Mouse (Mus musculus): ENCODE data around the gene Fgfr2. TPM values are rescaled to one million over a fixed set of nuclear protein-coding genes. Genes with fewer than 3 reads are reported as not detected.
"Not testable (repeated sequence)": the region's sequence is repeated elsewhere in the genome, so short reads cannot be mapped to it uniquely, and the experiment has no call there.

The Fgfr2 gene
- polyA plus RNA-seq, 1 experiment from 2014 or later = 99.3 TPM

DNA sequence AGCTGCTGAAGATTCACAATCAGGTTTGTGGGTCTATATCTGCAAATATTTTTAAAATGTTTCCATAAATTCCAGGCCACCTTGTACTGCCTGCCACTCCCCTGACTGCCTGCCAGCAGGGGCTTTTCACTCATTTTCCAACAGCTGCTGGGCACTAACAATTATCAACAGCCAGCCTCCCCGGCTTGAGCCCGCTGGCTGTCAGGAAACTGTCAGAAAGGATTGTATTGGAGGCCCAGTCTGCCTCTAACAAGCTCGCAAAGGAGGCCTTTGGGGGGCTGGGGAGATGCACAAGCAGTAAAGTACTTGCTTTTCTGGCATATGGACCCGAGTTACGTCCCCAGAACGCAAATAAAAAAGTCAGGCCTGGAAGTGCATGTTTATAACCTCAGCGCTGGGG, 664.7 kb downstream of the Fgfr2 start:
- H3K4me1 ChIP-seq = peaks cover 31% of the 10 kb centered on the region
- WGBS = 51% methylated on average over 7 of the region's 7 CpGs
- peaks cover 8% of the 10 kb centered on the region; the same call in 1 of the 2 replicates for H3K27me3 ChIP-seq (ENCODE audit: low read depth, poor library complexity, severe bottlenecking)
- H3K4me3 ChIP-seq = no peak overlapping the region
- peak; percentile 35 for DNase-seq (ENCODE audit: low spot score)
- H3K36me3 ChIP-seq = no peaks in the 10 kb centered on the region
- peak overlapping the region; percentile 79 for H3K27ac ChIP-seq (replicated peaks)
- no peaks in the 10 kb centered on the region for H3K9me3 ChIP-seq (replicated peaks)

DNA sequence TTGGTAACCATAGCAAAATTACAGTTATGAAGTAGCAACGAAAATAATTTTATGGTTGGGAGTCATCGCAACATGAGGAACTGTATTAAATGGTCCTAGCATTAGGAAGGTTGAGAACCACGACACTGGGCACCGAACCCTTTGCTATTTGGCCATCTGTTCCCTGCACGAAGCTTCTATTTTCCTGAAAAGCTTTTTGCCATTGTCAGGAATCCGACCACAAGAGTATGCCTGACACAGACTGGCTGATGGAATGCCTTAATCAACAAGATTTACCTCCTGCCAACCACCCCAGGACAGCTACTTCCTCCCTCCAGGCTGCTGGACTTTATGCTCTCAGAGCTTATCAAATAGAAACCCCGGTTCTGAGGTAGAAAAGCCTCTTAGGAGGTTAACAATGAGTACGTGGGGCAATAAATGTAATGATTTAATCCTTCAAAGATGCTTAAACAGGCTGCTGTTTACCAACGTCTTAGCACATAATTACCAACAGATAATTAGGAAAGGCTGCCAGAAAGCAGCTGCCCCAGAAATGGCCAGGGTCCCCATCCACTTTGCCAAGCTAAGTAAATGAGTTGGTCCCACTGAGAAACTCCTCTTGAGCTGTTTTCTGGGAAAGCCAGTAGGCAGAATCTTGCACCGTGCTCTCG, 668.0 kb downstream of the Fgfr2 start:
- DNase-seq (ENCODE audit: low spot score) = no peak
- Histone ChIP-seq H3K4me1 (peaks cover 31% of the 10 kb centered on the region), H3K36me3 (no peaks in the 10 kb centered on the region), H3K4me3 (no peak overlapping the region), H3K27me3 (ENCODE audit: low read depth, poor library complexity, severe bottlenecking) (peaks cover 8% of the 10 kb centered on the region; the same call in 1 of the 2 replicates), H3K27ac (replicated peaks) (no peak overlapping the region), H3K9me3 (replicated peaks) (no peaks in the 10 kb centered on the region)
- WGBS = 41% methylated on average over 11 of the region's 11 CpGs

DNA sequence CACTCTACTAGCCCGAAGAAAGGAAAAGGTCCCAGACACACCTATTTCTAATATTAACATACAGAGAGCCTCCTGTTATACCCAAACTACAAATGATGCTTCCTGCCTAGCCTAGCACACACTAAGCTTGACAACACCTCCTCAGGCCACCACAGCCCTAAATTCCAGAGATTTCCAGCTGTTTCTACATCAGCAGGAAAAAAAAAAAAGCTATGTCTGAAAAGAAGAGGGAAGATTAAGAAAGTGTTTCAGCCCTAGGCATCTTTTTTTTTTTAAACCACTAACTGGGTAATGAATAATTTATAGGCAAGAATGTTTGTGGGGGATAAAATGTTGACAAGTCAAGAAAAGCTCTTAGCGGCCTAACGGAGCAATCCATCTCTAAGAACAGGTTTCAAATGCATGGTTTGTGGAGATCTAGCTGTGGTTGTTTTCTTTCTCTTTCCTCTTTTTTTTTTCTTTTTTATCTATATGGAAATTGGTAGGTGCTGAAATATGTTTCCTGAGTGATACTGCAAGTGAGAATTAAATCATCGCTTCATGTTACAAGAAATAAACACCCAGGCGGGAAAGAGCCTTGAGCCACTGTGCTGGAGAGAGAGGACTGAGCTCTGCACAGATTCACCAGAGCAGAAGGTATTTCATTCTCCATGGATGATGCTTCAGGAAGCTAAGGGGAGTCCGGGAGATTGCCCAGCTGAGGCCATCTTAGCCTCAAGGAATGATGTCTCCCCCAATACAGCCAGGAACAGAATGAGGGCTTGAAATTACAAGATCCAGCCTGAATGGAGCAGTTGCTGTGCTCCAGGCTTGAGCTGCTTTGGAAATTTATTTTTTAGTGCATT, 673.0 kb downstream of the Fgfr2 start:
- DNase-seq (ENCODE audit: low spot score) = no peak
- WGBS = 92% methylated on average over 6 of the region's 6 CpGs
- Histone ChIP-seq H3K27ac (replicated peaks) (no peak overlapping the region), H3K27me3 (ENCODE audit: low read depth, poor library complexity, severe bottlenecking) (no peaks in the 10 kb centered on the region; the same call in 1 of the 2 replicates), H3K36me3 (no peaks in the 10 kb centered on the region), H3K4me1 (peaks cover 4% of the 10 kb centered on the region), H3K9me3 (replicated peaks) (no peaks in the 10 kb centered on the region), H3K4me3 (no peak overlapping the region)

DNA sequence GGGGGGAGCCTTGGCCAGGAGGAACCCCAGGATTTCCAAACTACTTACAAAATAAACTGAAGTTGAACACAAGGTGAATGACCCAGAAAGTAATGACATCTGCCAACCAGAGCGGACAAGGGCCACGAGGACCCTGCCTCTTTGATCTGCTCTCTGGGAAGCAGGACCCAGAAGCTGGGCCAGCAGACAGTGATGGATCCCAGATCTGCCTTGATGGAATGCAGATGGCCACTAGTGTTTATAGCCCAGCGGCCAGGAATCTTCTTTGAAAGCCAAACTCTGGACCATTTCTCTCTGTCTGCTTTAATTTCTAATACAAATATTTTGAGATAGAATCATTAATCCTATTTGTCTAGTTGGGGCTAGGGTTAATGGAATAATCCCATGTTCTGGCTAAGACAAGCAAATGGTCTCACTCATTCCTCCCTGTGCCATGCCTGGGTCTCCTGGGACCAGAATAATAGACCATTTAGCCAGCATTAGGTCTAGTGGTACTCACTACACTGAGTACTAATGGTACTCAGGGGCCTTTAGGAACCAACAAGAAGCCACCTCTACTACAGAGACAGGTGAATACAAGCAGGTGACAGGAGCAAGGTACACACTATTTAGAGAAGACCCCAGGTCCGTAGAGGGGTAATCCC, 674.5 kb downstream of the Fgfr2 start:
- H3K27me3 ChIP-seq (ENCODE audit: low read depth, poor library complexity, severe bottlenecking) = no peaks in the 10 kb centered on the region; the same call in 1 of the 2 replicates
- no peak for DNase-seq (ENCODE audit: low spot score)
- WGBS = 90% methylated on average over 4 of the region's 4 CpGs
- no peak overlapping the region for H3K27ac ChIP-seq (replicated peaks)
- H3K9me3 ChIP-seq (replicated peaks) = no peaks in the 10 kb centered on the region
- H3K4me1 ChIP-seq = peaks cover 2% of the 10 kb centered on the region; the same call in 1 of the 2 replicates
- no peaks in the 10 kb centered on the region for H3K36me3 ChIP-seq
- H3K4me3 ChIP-seq = no peak overlapping the region

DNA sequence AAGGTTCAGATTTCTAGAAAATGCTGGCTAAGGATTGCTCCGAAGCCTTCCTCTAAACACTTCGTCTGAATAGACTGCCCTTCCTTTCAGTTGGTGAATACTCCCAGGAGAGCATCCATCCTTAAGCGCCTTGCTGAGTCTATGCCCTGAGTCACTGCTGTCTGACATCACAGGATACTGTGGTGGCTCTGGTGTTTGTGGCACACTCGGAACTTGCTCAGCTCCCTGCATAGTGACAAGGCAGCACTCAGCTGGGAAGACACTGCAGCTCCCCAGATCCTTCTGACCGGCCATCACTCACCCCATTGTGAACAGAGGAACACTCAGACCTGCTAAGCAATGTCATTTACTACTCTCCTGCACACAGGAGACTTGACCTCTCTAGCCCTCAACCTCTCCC, 675.6 kb downstream of the Fgfr2 start:
- Histone ChIP-seq H3K27me3 (ENCODE audit: low read depth, poor library complexity, severe bottlenecking) (no peaks in the 10 kb centered on the region; the same call in 1 of the 2 replicates), H3K9me3 (replicated peaks) (no peaks in the 10 kb centered on the region), H3K4me1 (peaks cover 2% of the 10 kb centered on the region; the same call in 1 of the 2 replicates), H3K27ac (replicated peaks) (no peak overlapping the region), H3K4me3 (no peak overlapping the region), H3K36me3 (no peaks in the 10 kb centered on the region)
- 89% methylated on average over 5 of the region's 5 CpGs for WGBS
- no peak for DNase-seq (ENCODE audit: low spot score)

DNA sequence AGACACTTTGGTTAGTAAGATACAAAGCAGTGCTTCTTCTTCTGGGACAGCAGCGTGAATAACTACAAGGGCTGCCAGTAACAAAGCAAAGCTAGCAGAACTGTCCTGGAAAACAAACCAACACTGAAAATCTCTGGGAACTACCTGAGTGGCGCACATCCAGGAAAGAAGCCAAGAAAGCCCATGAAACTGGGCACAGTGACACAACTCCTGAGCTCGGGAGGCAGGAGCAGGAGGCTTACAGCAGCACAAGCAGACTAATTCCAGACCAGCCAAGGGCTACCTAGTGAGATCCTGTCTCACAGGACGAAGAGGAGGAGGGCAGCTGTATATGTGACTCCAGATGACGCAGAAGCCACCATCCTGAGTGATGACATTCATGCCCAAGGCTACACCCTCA, 676.3 kb downstream of the Fgfr2 start:
- no peak overlapping the region for H3K4me3 ChIP-seq
- no peak overlapping the region for H3K27ac ChIP-seq (replicated peaks)
- H3K9me3 ChIP-seq (replicated peaks) = no peaks in the 10 kb centered on the region
- WGBS = 84% methylated on average over 5 of the region's 5 CpGs
- no peak for DNase-seq (ENCODE audit: low spot score)
- peaks cover 2% of the 10 kb centered on the region; the same call in 1 of the 2 replicates for H3K4me1 ChIP-seq
- no peaks in the 10 kb centered on the region; the same call in 1 of the 2 replicates for H3K27me3 ChIP-seq (ENCODE audit: low read depth, poor library complexity, severe bottlenecking)
- no peaks in the 10 kb centered on the region for H3K36me3 ChIP-seq

DNA sequence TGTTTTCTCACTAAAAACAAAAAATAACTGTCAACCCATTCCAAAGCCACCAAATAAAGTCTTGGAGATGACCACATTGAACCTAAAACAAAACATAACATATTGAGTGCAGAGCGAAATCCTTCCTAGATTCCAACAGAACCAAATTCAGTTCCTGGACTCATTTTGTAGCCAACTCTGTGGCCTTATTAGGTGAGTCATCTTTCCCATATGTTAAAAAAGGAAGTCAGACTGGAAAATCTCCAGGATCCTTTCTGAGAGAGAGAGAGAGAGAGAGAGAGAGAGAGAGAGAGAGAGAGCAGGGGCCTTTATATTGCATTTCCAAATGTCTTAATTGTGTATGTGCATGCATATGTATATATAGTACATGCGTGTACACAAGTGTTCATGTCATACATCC, 678.9 kb downstream of the Fgfr2 start:
- no peaks in the 10 kb centered on the region for H3K27me3 ChIP-seq (ENCODE audit: low read depth, poor library complexity, severe bottlenecking)
- no peak for DNase-seq (ENCODE audit: low spot score)
- 93% methylated on average over 2 of the region's 2 CpGs for WGBS
- H3K9me3 ChIP-seq (replicated peaks) = no peaks in the 10 kb centered on the region
- H3K27ac ChIP-seq (replicated peaks) = no peak overlapping the region
- no peak overlapping the region for H3K4me3 ChIP-seq
- H3K36me3 ChIP-seq = no peaks in the 10 kb centered on the region
- H3K4me1 ChIP-seq = no peaks in the 10 kb centered on the region

DNA sequence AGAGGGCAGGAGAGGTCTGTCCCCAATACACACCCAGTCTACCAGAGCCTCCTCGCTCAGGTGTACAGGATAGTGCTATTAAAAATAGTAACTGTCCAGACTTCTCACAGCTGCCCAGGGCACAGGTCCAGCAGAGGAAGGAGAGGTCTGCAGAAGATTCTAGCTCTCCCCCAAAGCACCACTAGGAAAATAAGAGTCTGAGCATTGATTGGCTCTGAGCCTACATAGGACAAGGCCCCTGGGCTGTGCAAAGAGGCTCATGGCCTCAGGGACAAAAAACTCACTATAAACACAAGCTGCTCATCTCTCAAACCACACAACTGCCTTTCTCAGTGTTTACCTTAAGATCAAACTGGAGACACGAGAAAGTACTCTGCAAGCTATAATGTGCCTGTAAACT, 679.4 kb downstream of the Fgfr2 start:
- H3K4me3 ChIP-seq = no peak overlapping the region
- H3K4me1 ChIP-seq = no peaks in the 10 kb centered on the region
- 79% methylated on average over 2 of the region's 2 CpGs for WGBS
- no peaks in the 10 kb centered on the region for H3K27me3 ChIP-seq (ENCODE audit: low read depth, poor library complexity, severe bottlenecking)
- 0 out of 2 replicates have a peak overlapping the region, but pooled peaks have one; percentile 2 for H3K27ac ChIP-seq (replicated peaks)
- no peak for DNase-seq (ENCODE audit: low spot score)
- H3K9me3 ChIP-seq (replicated peaks) = no peaks in the 10 kb centered on the region
- no peaks in the 10 kb centered on the region for H3K36me3 ChIP-seq

DNA sequence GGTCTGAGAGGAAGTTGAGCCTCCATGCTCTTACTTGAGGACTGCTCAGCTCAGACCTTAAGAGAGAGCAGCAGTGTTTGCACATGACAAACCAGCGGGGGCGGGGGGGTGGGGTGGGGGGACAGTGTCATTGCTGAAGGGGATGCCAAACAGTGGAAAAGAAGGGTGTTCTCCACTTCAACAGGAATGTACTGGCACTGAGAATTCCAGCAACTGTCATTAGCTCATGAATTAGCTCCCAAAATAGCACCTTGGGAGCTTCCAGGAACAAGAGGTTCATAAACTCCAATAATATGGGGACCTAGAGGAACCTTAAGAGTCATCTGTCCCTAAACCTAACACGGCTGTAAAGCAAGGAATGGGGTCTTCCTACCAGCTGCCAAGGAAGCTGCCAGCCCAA, 680.0 kb downstream of the Fgfr2 start:
- H3K36me3 ChIP-seq = no peaks in the 10 kb centered on the region
- H3K27me3 ChIP-seq (ENCODE audit: low read depth, poor library complexity, severe bottlenecking) = no peaks in the 10 kb centered on the region
- H3K9me3 ChIP-seq (replicated peaks) = no peaks in the 10 kb centered on the region
- peaks cover 5% of the 10 kb centered on the region for H3K4me1 ChIP-seq
- 91% methylated on average over 3 of the region's 3 CpGs for WGBS
- H3K27ac ChIP-seq (replicated peaks) = no peak overlapping the region
- no peak overlapping the region for H3K4me3 ChIP-seq
- no peak for DNase-seq (ENCODE audit: low spot score)

DNA sequence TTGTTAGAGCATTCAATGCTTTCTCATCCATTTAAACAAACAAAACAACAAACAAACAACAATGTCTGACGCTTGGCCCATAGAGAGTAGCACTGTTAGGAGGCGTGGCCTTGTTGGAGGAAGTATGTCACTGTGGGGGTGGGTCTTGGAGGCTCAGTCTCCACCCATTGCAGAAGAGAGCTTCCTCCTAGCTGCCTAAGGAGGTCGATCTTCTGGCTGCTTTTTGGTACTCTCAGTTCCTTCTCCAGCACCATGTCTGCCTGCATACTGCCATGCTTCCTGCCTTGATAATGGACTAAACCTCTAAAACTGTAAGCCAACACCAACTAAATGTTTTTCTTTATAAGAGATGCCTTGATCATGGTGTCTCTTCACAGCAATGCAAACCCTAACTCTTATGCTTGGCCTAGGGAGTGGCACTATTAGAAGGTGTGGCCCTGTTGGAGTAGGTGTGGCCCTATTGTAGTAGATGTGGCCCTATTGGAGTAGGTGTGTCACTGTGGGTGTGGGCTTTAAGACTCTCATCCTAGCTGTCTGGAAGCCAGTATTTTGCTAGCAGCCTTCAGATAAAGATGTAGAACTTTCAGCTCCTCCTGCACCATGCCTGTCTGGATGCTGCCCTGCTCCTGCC, 680.9 kb downstream of the Fgfr2 start:
- DNase-seq (ENCODE audit: low spot score); H3K27ac ChIP-seq (replicated peaks); H3K4me3 ChIP-seq; H3K9me3 ChIP-seq (replicated peaks); H3K36me3 ChIP-seq; H3K27me3 ChIP-seq (ENCODE audit: low read depth, poor library complexity, severe bottlenecking): not testable (repeated sequence)
- H3K4me1 ChIP-seq = peaks cover 11% of the 10 kb centered on the region
- 82% methylated on average over 3 of the region's 3 CpGs for WGBS

DNA sequence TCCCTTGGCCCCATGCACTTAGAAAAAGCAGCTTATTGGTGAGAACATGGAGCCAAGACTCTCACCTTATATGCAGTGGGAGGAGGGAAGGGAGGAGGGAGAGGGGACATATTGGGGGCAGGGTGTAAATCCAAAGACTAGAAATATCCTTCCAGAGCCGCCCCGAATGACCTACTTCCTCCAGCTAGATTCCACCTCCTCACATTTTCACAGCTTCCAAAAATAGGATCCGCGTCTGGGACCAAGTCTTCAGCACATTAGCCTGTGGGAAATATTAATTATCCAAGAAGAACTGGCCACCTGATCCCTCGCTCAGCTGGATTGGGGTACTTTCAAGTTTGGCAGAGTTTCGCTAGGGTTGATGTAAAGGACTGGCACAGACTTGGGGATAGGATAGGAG, 683.2 kb downstream of the Fgfr2 start:
- Histone ChIP-seq H3K27ac (replicated peaks) (no peak overlapping the region), H3K36me3 (no peaks in the 10 kb centered on the region), H3K9me3 (replicated peaks) (no peaks in the 10 kb centered on the region), H3K4me1 (peaks cover 11% of the 10 kb centered on the region), H3K4me3 (no peak overlapping the region), H3K27me3 (ENCODE audit: low read depth, poor library complexity, severe bottlenecking) (no peaks in the 10 kb centered on the region)
- 96% methylated on average over 6 of the region's 6 CpGs for WGBS
- DNase-seq (ENCODE audit: low spot score) = no peak

DNA sequence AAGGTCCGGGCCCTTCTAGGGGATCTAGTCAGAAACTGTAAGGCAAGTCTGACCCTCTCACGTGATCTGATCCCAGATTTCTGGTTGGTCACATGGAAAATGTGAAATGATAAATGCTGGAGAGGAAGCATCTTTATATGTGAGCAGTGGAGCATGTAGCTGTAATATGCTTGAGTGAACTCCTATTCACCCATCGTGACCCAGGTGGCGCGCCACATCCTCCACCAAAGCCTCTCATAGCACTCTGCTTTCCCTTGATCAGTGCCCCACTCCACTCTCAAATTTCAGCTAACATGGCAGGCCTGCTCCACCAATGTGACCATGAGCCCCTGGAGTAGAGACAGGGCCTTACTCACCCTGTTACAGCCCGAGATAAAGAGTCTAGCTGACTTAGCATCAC, 685.1 kb downstream of the Fgfr2 start:
- 65% methylated on average over 6 of the region's 6 CpGs for WGBS
- Histone ChIP-seq H3K4me3 (no peak overlapping the region), H3K36me3 (no peaks in the 10 kb centered on the region), H3K27me3 (ENCODE audit: low read depth, poor library complexity, severe bottlenecking) (no peaks in the 10 kb centered on the region), H3K9me3 (replicated peaks) (no peaks in the 10 kb centered on the region), H3K27ac (replicated peaks) (no peak overlapping the region; the same call in 1 of the 2 replicates), H3K4me1 (peaks cover 11% of the 10 kb centered on the region)
- no peak for DNase-seq (ENCODE audit: low spot score)
